Mouse (Mus musculus) liver, adult 2 months (tissue): Measurements from ENCODE around the gene 1700001P01Rik.

Experiments used
- CTCF ChIP-seq: fragments of 200-500 bp; IDR thresholded peaks from 2 replicates; pipeline ENCODE4 v1.5.1; 2011; ENCODE audit warnings: low read depth, low read length, control low read depth
- POLR2A ChIP-seq: fragments of 200-500 bp; IDR thresholded peaks from 2 replicates; pipeline ENCODE4 v1.6.1; 2011; ENCODE audit warnings: low read length, control low read depth; ENCODE audit not compliant: insufficient read depth; ENCODE audit errors: extremely low read depth

DNA sequence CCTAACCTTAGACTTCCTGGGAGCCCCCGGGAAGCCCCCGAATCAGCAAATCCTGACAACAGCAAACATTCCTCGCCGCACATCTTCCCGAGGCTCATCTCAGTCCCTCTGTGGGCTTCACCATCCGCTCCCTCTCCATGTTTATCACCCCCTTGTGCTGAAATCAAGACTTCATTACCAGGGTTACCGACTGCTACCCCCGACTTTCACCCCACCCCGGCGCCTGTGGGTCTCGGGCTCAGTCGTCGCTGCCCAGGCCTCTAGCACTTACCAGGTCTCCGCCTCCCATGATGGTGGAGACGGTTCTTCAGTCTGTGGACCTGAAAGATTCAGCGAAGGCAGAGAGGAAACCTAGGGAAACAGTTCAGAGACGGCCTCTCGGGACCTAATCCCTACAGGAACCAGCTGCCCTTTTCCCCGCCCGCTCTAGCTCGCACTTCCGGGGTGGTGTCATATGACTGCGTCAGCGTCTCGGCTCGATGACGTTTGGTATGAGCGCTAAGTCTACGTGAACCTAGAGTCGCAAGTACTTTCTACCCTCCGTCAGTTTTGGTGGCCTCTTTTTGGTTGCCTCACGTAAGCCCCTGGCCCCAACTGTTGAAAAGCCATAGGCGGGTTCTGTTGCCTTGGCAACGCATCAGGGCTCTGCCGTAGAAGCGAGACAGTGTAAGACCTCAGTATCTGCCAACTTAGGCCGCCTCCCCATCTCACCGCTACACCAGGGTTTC lies 9.4 kb downstream of the 1700001P01Rik start, which contains the start of gene Cwc25:
- TF ChIP-seq POLR2A (no peak), CTCF (no peak)
